Mouse (Mus musculus): ENCODE results near the gene Plbd1. TPM values are rescaled to one million over a fixed set of nuclear protein-coding genes. Genes with fewer than 3 reads are reported as not detected.

Gene Plbd1
- polyA plus RNA-seq, 1 experiment from 2014 or later = 31.3 TPM

- no peak for DNase-seq
- H3K9ac ChIP-seq (replicated peaks) = no peak overlapping the region
- no peak overlapping the region for H3K4me2 ChIP-seq (ENCODE audit: low read depth, low read length)
- TF ChIP-seq CTCF (IDR thresholded peaks at IDR 0.05; ENCODE audit: low read depth) (no peak), EP300 (IDR thresholded peaks at IDR 0.05; ENCODE audit: low read depth) (no peak)
- H3K9me3 ChIP-seq (ENCODE audit: low read length) = no peaks in the 10 kb centered on the region
- peaks cover 6% of the 10 kb centered on the region for H3K36me3 ChIP-seq (replicated peaks; ENCODE audit: insufficient read depth, low read length)
- H3K27me3 ChIP-seq (ENCODE audit: insufficient read depth, low read length) = no peaks in the 10 kb centered on the region
- no peak overlapping the region for H3K4me3 ChIP-seq (ENCODE audit: low read depth, low read length)
- ATAC-seq = no peak
- no peak overlapping the region for H3K27ac ChIP-seq (ENCODE audit: low read depth)
- WGBS (ENCODE audit: insufficient replicate concordance) = 85% methylated on average over 8 of the region's 8 CpGs
- H3K4me1 ChIP-seq (ENCODE audit: insufficient read depth) = peaks cover 6% of the 10 kb centered on the region
Measured at GRCm38 (mm10) chr6:136631519-136631918, 30.2 kb downstream of the Plbd1 start.

GRCm38 (mm10) chr6:136629639-136630038 lies 32.1 kb downstream of the Plbd1 start:
- WGBS (ENCODE audit: insufficient replicate concordance) = 86% methylated on average over 5 of the region's 5 CpGs
- ATAC-seq = no peak

GRCm38 (mm10) chr6:136625421-136625820 lies 36.3 kb downstream of the Plbd1 start:
- no peak overlapping the region for H3K4me3 ChIP-seq (ENCODE audit: low read depth, low read length)
- TF ChIP-seq CTCF (IDR thresholded peaks at IDR 0.05; ENCODE audit: low read depth) = no peak
- no peak for TF ChIP-seq EP300 (IDR thresholded peaks at IDR 0.05; ENCODE audit: low read depth)
- no peaks in the 10 kb centered on the region for H3K36me3 ChIP-seq (replicated peaks; ENCODE audit: insufficient read depth, low read length)
- no peak for DNase-seq
- H3K27ac ChIP-seq (ENCODE audit: low read depth) = no peak overlapping the region
- no peak for ATAC-seq
- WGBS (ENCODE audit: insufficient replicate concordance) = 81% methylated on average over 12 of the region's 12 CpGs
- no peak overlapping the region for H3K4me2 ChIP-seq (ENCODE audit: low read depth, low read length)
- H3K9ac ChIP-seq (replicated peaks) = no peak overlapping the region
- no peaks in the 10 kb centered on the region for H3K9me3 ChIP-seq (ENCODE audit: low read length)
- no peaks in the 10 kb centered on the region; the same call in 1 of the 2 replicates for H3K4me1 ChIP-seq (ENCODE audit: insufficient read depth)
- H3K27me3 ChIP-seq (ENCODE audit: insufficient read depth, low read length) = no peaks in the 10 kb centered on the region

More at GRCm38 (mm10) chr6:136629639-136630038, 32.1 kb downstream of the Plbd1 start:
- H3K36me3 ChIP-seq (replicated peaks; ENCODE audit: insufficient read depth, low read length) = 0 out of 2 replicates have a peak, but pooled peaks cover 3% of the 10 kb centered on the region
- H3K9me3 ChIP-seq (ENCODE audit: low read length) = no peaks in the 10 kb centered on the region
- DNase-seq = no peak
- H3K4me2 ChIP-seq (ENCODE audit: low read depth, low read length) = no peak overlapping the region
- no peak overlapping the region for H3K27ac ChIP-seq (ENCODE audit: low read depth)
- no peak overlapping the region for H3K4me3 ChIP-seq (ENCODE audit: low read depth, low read length)
- H3K4me1 ChIP-seq (ENCODE audit: insufficient read depth) = peaks cover 6% of the 10 kb centered on the region
- no peak for TF ChIP-seq CTCF (IDR thresholded peaks at IDR 0.05; ENCODE audit: low read depth)
- TF ChIP-seq EP300 (IDR thresholded peaks at IDR 0.05; ENCODE audit: low read depth) = no peak
- no peak overlapping the region for H3K9ac ChIP-seq (replicated peaks)
- no peaks in the 10 kb centered on the region for H3K27me3 ChIP-seq (ENCODE audit: insufficient read depth, low read length)

GRCm38 (mm10) chr6:136620361-136621139 lies 41.2 kb downstream of the Plbd1 start:
- peak; percentile 83 for DNase-seq
- Histone ChIP-seq H3K36me3 (replicated peaks; ENCODE audit: insufficient read depth, low read length) (peaks cover 3% of the 10 kb centered on the region; the same call in 1 of the 2 replicates), H3K27me3 (ENCODE audit: insufficient read depth, low read length) (no peaks in the 10 kb centered on the region), H3K4me2 (ENCODE audit: low read depth, low read length) (0 out of 2 replicates have a peak overlapping the region, but pooled peaks have one; percentile 4), H3K4me1 (ENCODE audit: insufficient read depth) (no peaks in the 10 kb centered on the region), H3K4me3 (ENCODE audit: low read depth, low read length) (no peak overlapping the region), H3K9ac (replicated peaks) (no peak overlapping the region), H3K9me3 (ENCODE audit: low read length) (no peaks in the 10 kb centered on the region), H3K27ac (ENCODE audit: low read depth) (no peak overlapping the region)
- WGBS (ENCODE audit: insufficient replicate concordance) = 49% methylated on average over 17 of the region's 17 CpGs
- TF ChIP-seq EP300 (IDR thresholded peaks at IDR 0.05; ENCODE audit: low read depth) (no peak), CTCF (IDR thresholded peaks at IDR 0.05; ENCODE audit: low read depth) (peak; percentile 87)
- peak; percentile 58 for ATAC-seq

- Histone ChIP-seq H3K9me3 (ENCODE audit: low read length) (no peaks in the 10 kb centered on the region), H3K4me2 (ENCODE audit: low read depth, low read length) (no peak overlapping the region), H3K4me1 (ENCODE audit: insufficient read depth) (no peaks in the 10 kb centered on the region), H3K27ac (ENCODE audit: low read depth) (no peak overlapping the region), H3K4me3 (ENCODE audit: low read depth, low read length) (no peak overlapping the region), H3K36me3 (replicated peaks; ENCODE audit: insufficient read depth, low read length) (peaks cover 16% of the 10 kb centered on the region), H3K27me3 (ENCODE audit: insufficient read depth, low read length) (no peaks in the 10 kb centered on the region), H3K9ac (replicated peaks) (no peak overlapping the region)
- TF ChIP-seq CTCF (IDR thresholded peaks at IDR 0.05; ENCODE audit: low read depth) (no peak), EP300 (IDR thresholded peaks at IDR 0.05; ENCODE audit: low read depth) (no peak)
- 89% methylated on average over 3 of the region's 3 CpGs for WGBS (ENCODE audit: insufficient replicate concordance)
- ATAC-seq = no peak
- no peak for DNase-seq
Measured at GRCm38 (mm10) chr6:136614156-136614555, 47.6 kb downstream of the Plbd1 start.

GRCm38 (mm10) chr6:136612312-136612711 lies 49.4 kb downstream of the Plbd1 start:
- no peaks in the 10 kb centered on the region for H3K4me1 ChIP-seq (ENCODE audit: insufficient read depth)
- H3K36me3 ChIP-seq (replicated peaks; ENCODE audit: insufficient read depth, low read length) = peaks cover 32% of the 10 kb centered on the region
- no peak for TF ChIP-seq EP300 (IDR thresholded peaks at IDR 0.05; ENCODE audit: low read depth)
- peak; percentile 53 for TF ChIP-seq CTCF (IDR thresholded peaks at IDR 0.05; ENCODE audit: low read depth)
- no peaks in the 10 kb centered on the region for H3K9me3 ChIP-seq (ENCODE audit: low read length)
- no peak overlapping the region for H3K4me3 ChIP-seq (ENCODE audit: low read depth, low read length)
- H3K4me2 ChIP-seq (ENCODE audit: low read depth, low read length) = no peak overlapping the region
- H3K27ac ChIP-seq (ENCODE audit: low read depth) = no peak overlapping the region
- H3K9ac ChIP-seq (replicated peaks) = no peak overlapping the region
- DNase-seq (no peak), ATAC-seq (no peak)
- WGBS (ENCODE audit: insufficient replicate concordance) = 91% methylated on average over 3 of the region's 3 CpGs
- H3K27me3 ChIP-seq (ENCODE audit: insufficient read depth, low read length) = no peaks in the 10 kb centered on the region

Measured in liver, postnatal 0 days (tissue).